Mouse (Mus musculus) lung, embryonic 16.5 days (tissue): ENCODE measurements at regions not wholly inside any gene's neighbourhood (a gene's known extent, or its start where the extent isn't known, plus 50 kb on each side); places are given as distances from the start of the nearest gene placed in this dataset.
"Not testable (repeated sequence)": the region's sequence is repeated elsewhere in the genome, so short reads cannot be mapped to it uniquely, and the experiment has no call there.

Experiments used
- ATAC-seq: fragments of 200-750 bp; cut with Nextera tagmentation; 2 replicates; pipeline ENCODE4 v1.8.0; 2017; ENCODE audit warnings: low read depth, mild to moderate bottlenecking, moderate library complexity
- H3K27ac ChIP-seq: fragments of 300-500 bp; sonication (generic); 2 replicates; pipeline ENCODE4 v1.5.1; 2014; ENCODE audit warnings: mild to moderate bottlenecking, control low read depth, low read length
- H3K27me3 ChIP-seq: fragments of 300-500 bp; sonication (generic); 2 replicates; pipeline ENCODE4 v1.6.1; 2014; ENCODE audit warnings: low read depth, low read length, mixed read lengths; ENCODE audit not compliant: control insufficient read depth, insufficient read depth
- H3K36me3 ChIP-seq: fragments of 300-500 bp; sonication (generic); 2 replicates; pipeline ENCODE4 v1.6.1; 2014; ENCODE audit warnings: low read length; ENCODE audit not compliant: control insufficient read depth, insufficient read depth
- H3K4me1 ChIP-seq: fragments of 300-500 bp; sonication (generic); replicated peaks from 2 replicates; pipeline ENCODE4 v1.6.1; 2014; ENCODE audit warnings: low read length, mixed read lengths; ENCODE audit not compliant: control insufficient read depth, insufficient read depth
- H3K4me2 ChIP-seq: fragments of 300-500 bp; sonication (generic); 2 replicates; pipeline ENCODE4 v1.6.1; 2014; ENCODE audit warnings: low read depth, low read length, control low read depth
- H3K4me3 ChIP-seq: fragments of 300-500 bp; sonication (generic); 2 replicates; pipeline ENCODE4 v1.5.1; 2014; ENCODE audit warnings: mild to moderate bottlenecking, low read length, control low read depth
- H3K9ac ChIP-seq: fragments of 300-500 bp; sonication (generic); 2 replicates; pipeline ENCODE4 v1.6.1; 2014; ENCODE audit warnings: low read length, control low read depth
- H3K9me3 ChIP-seq: fragments of 300-500 bp; sonication (generic); 2 replicates; pipeline ENCODE4 v1.6.1; 2016; ENCODE audit warnings: low read length; ENCODE audit not compliant: control insufficient read depth
- WGBS: fragments of 180-500 bp; shearing (Covaris S2); extraction: QIAGEN DNeasy Blood & Tissue Kit; methylation state at CpG from one replicate; pipeline ENCODE4 v1.1.7; 2014; 5-methylcytosine and 5-hydroxymethylcytosine counted together

DNA sequence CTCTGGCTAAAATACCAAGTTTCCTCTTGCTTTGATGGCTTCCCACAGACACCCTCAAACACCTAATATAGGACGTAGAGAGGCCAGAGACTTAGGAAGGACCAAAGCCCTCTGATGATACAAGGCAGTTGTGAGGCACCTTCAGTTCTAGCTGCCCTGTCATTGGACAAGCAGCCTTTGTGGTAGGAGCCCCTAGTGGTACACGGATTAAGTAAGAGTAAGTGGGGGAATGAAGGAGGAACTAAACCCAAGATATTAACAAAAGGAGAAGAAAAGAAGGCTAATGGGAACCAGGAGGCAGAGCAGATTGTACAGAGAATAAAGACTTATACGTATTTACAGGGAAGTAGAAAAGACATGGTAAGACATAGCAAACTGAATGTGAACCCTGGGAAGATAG lies 352.3 kb upstream of the Tmco5 start:
- not testable (repeated sequence) for ATAC-seq, H3K4me3 ChIP-seq, H3K4me2 ChIP-seq, H3K9ac ChIP-seq, H3K9me3 ChIP-seq, H3K27ac ChIP-seq, H3K27me3 ChIP-seq, H3K4me1 ChIP-seq, H3K36me3 ChIP-seq
- 89% methylated on average over 1 of the region's 3 CpGs for WGBS

DNA sequence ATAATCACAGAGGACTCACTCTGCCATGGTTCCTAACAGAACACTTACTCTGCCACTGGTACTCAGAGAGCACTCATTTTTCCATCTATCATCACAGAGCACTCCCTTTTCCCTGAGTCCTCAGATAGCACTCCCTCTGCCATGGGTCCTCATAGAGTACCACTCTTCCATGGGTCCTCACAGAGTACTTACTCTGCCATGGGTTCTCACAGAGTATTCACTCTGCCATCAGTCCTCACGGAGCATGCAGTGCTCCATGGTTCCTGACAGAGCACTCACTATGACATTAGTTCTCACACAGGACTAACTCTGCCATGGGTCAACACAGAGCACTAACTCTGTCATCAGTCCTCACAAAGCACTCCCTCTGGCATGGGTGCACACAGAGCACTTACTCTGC lies 342.0 kb upstream of the Tmco5 start:
- Histone ChIP-seq H3K36me3 (no peaks in the 10 kb centered on the region), H3K9me3 (peaks cover 11% of the 10 kb centered on the region), H3K27me3 (no peaks in the 10 kb centered on the region), H3K4me2 (no peak overlapping the region), H3K4me1 (no peaks in the 10 kb centered on the region), H3K4me3 (no peak overlapping the region), H3K9ac (no peak overlapping the region), H3K27ac (no peak overlapping the region)
- ATAC-seq, result no peak
- WGBS, result 91% methylated on average over 1 of the region's 1 CpGs

DNA sequence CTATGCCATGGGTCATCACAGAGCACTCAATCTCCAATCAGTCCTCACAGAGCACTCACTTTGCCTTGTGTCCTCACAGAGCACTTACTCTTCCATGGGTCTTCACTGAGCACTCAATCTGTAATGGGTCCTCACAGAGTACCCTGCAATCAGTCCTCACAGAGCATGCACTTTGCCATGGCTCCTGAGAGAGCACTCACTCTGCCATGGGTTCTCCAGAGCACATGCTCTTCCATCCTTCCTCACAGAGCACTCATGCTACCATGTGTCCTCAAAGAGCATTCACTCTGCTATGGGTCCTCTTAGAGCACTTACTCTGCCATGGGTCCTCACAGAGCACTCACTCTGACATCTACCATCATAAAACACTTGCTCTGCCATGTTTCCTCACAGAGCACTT lies 319.1 kb upstream of the Tmco5 start:
- Histone ChIP-seq H3K4me3 (no peak overlapping the region), H3K4me2 (no peak overlapping the region), H3K4me1 (no peaks in the 10 kb centered on the region), H3K36me3 (no peaks in the 10 kb centered on the region), H3K27me3 (no peaks in the 10 kb centered on the region), H3K9me3 (no peaks in the 10 kb centered on the region), H3K27ac (no peak overlapping the region), H3K9ac (no peak overlapping the region)
- ATAC-seq, result no peak

DNA sequence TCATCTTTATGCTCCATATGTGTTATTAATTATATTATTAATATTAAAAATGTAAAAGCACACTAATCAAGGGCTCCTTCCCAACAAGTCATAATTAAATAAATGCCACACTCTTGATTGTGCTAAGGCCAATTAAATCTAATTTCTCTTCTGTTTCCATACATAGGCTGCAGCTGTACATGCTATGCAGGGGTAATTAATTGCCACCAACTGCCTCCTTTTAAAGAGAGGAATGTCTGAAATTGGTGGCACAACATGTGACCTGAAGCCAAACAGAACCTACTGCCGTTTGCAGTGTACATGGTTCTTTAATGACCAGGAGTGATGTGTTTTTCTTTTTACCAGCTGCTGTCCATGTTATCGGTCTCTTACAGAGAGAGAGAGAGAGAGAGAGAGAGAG lies 294.5 kb upstream of the Tmco5 start:
- Histone ChIP-seq H3K36me3 (no peaks in the 10 kb centered on the region), H3K4me2 (no peak overlapping the region), H3K9ac (no peak overlapping the region), H3K27me3 (no peaks in the 10 kb centered on the region), H3K27ac (no peak overlapping the region), H3K9me3 (no peaks in the 10 kb centered on the region), H3K4me1 (no peaks in the 10 kb centered on the region), H3K4me3 (no peak overlapping the region)
- no peak for ATAC-seq
- WGBS, result 50% methylated on average over 2 of the region's 2 CpGs

DNA sequence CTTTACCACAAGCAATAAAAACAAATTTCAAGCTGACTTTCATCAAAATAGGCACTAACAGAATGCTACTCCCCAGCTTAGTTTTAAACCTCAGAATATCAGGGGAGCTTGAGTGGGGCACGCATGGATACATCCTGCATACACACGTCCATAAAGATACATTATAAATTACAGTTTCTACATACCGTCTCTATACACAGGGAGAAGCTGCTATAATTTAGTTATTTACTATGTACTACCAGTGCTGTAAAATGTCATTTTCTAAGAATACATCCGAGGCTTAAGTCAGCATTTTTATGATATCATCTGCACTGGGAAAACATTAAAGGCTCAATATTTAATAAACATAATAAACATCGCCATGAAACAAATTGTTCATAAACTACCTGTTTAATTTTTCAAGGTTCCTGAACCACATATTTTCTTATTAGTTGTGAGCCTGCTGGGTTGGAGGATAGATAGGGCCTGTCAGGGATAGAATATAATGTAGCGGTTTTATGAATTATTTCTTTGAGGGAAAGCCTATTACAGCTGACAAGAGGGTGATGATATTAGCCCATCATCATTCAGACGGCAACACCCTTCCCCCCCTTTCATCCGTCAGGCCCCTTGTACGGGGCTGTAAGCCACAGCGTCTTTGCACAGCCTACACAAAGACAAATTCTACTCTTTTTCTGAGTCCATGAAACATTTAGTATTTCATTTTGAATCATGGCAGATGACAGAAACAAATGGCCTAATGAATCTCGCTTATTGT lies 292.1 kb upstream of the Tmco5 start:
- H3K9ac ChIP-seq, result no peak overlapping the region
- 65% methylated on average over 11 of the region's 11 CpGs for WGBS
- no peaks in the 10 kb centered on the region for H3K36me3 ChIP-seq
- no peak for ATAC-seq
- no peak overlapping the region for H3K4me2 ChIP-seq
- H3K27ac ChIP-seq, result no peak overlapping the region
- H3K4me3 ChIP-seq, result no peak overlapping the region
- H3K4me1 ChIP-seq, result no peaks in the 10 kb centered on the region
- no peaks in the 10 kb centered on the region for H3K9me3 ChIP-seq
- no peaks in the 10 kb centered on the region for H3K27me3 ChIP-seq

DNA sequence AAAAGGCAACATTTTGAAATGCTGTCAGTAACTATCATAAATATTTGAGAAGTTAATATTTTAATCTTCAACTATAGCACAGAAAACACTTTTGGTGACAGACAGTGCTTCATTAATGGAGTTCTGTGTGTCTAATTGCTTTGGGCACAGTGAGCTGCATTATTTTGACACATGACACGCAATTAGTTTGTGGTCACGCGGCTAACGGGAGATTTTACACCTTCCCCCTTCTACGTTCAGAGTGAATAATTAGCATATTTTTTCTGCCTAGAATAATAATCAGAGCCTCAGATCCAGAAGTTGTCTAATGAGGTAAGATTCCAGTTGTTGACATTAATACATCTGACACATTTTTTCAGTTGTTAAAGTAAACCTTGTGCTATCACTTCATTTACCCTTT lies 272.6 kb upstream of the Tmco5 start:
- WGBS, result 82% methylated on average over 5 of the region's 5 CpGs
- Histone ChIP-seq H3K36me3 (no peaks in the 10 kb centered on the region), H3K9ac (no peak overlapping the region), H3K27me3 (no peaks in the 10 kb centered on the region), H3K4me2 (no peak overlapping the region), H3K9me3 (no peaks in the 10 kb centered on the region), H3K4me1 (no peaks in the 10 kb centered on the region), H3K27ac (no peak overlapping the region), H3K4me3 (no peak overlapping the region)
- ATAC-seq, result no peak

DNA sequence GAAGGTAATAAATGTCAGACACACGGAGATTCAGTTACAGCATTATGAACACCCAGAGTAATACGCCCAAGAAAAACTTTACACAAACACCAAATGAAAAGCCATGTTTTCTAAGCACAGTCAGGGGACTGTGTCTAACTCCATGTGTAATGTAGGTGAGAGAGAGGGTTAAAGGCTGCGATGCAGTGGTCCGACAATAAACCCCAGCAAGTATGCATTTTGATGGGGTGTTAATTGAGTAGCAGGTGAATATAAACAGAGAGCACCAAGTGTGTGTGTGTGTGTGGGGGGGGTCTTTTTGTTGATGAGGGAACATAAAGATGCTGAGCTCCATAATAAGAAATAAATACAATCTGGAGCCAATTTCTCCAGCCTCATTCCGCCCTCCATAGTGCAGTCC lies 238.6 kb upstream of the Tmco5 start:
- Histone ChIP-seq H3K4me2 (no peak overlapping the region), H3K9me3 (no peaks in the 10 kb centered on the region), H3K27ac (no peak overlapping the region), H3K36me3 (no peaks in the 10 kb centered on the region), H3K9ac (no peak overlapping the region), H3K4me3 (no peak overlapping the region), H3K4me1 (no peaks in the 10 kb centered on the region), H3K27me3 (no peaks in the 10 kb centered on the region)
- 55% methylated on average over 5 of the region's 5 CpGs for WGBS
- ATAC-seq, result no peak

DNA sequence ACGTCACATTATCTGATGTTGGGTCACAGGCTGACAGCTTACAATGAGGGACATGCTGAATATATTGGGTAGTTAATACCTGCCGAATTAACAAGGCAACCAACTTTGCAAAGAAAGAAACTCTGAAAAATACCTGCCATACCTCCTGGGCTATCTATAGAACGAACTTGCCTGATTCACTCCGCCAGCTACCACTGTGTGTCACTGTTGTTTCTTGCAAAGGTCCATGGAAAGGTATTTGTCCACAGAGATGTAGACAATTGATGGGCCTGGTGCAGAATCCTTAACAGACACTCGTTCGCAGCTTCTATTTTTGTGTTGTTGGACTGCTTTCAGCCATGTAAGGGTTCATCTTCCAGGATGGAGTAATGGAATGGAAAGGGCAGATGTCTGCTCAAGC lies 226.4 kb upstream of the Tmco5 start:
- no peaks in the 10 kb centered on the region for H3K4me1 ChIP-seq
- no peaks in the 10 kb centered on the region for H3K36me3 ChIP-seq
- ATAC-seq, result no peak
- no peak overlapping the region for H3K9ac ChIP-seq
- no peak overlapping the region for H3K4me3 ChIP-seq
- WGBS, result 85% methylated on average over 6 of the region's 6 CpGs
- H3K27ac ChIP-seq, result no peak overlapping the region
- no peaks in the 10 kb centered on the region for H3K27me3 ChIP-seq
- no peaks in the 10 kb centered on the region for H3K9me3 ChIP-seq
- no peak overlapping the region for H3K4me2 ChIP-seq

DNA sequence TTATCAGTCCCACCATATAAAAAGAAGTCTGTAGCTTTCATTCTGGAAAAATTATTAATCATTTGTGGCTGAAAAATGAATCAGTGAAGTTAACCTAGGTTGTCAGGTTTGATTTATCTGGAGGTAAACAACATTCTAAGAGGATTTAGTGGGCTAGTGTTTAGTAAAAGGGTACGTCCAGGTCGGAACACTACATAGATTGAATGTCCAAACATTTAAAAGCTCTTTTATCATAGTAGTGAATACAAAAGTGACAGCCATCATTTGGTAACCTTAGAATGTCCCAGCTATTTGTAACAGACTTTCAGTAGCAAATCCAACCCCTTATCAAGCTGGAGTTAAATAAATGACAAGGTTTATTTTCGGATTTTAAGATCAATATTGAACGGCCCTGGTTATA lies 192.7 kb upstream of the Tmco5 start:
- no peaks in the 10 kb centered on the region for H3K36me3 ChIP-seq
- 24% methylated on average over 4 of the region's 4 CpGs for WGBS
- no peak overlapping the region for H3K9ac ChIP-seq
- no peak for ATAC-seq
- no peaks in the 10 kb centered on the region for H3K27me3 ChIP-seq
- H3K27ac ChIP-seq, result no peak overlapping the region
- no peak overlapping the region for H3K4me3 ChIP-seq
- H3K9me3 ChIP-seq, result no peaks in the 10 kb centered on the region
- no peaks in the 10 kb centered on the region for H3K4me1 ChIP-seq
- no peak overlapping the region for H3K4me2 ChIP-seq

DNA sequence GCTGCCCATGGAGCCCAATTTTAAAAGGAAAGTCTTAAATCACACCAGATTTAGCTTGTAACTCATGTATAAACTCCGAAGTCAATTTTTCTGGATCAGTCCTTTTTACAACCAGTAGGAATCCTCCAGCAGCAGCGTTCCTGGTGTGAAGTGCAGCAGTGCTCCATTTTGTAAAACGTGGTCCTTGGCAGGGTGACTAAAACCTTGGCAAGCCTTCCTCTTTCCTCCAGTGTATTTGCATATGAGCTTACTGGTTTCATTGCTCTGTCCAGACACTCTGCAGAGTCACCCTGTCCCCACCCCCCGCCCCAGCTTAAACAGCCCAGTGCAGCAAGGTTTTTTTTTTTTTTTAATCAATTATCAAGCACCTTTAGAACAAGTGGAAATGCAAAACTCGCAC lies 180.9 kb upstream of the Tmco5 start:
- no peak overlapping the region for H3K4me3 ChIP-seq
- no peaks in the 10 kb centered on the region for H3K9me3 ChIP-seq
- H3K9ac ChIP-seq, result no peak overlapping the region
- no peaks in the 10 kb centered on the region for H3K27me3 ChIP-seq
- no peak overlapping the region for H3K27ac ChIP-seq
- 51% methylated on average over 5 of the region's 5 CpGs for WGBS
- no peaks in the 10 kb centered on the region for H3K36me3 ChIP-seq
- H3K4me1 ChIP-seq, result no peaks in the 10 kb centered on the region
- H3K4me2 ChIP-seq, result no peak overlapping the region
- no peak for ATAC-seq
